Mouse (Mus musculus): Measurements from ENCODE around the gene Parp11.

DNA sequence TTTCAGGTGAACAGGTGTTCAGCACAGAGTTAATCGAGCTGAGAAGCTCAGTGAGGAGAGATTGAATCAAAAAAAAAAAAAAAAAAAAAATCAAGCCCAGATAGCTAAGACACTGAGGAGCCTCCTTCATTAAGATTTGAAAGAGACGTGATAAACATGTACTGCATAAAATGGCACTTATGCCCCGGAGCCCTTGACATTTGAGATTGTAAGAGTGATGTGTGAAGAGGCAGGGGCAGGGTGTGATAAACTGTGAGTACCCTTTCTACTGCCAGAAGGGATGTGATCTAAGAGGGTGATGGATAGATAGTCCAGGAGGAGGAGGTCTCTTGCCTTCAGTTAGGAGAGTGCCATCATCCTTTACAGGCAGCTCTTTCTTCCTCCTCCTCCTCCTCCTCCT, 83.6 kb downstream of the Parp11 start:
- TF ChIP-seq POLR2A (IDR thresholded peaks at IDR 0.05; ENCODE audit: insufficient read depth, low read length) (no peak), CTCF (IDR thresholded peaks at IDR 0.05; ENCODE audit: low read depth, low read length) (no peak), EP300 (IDR thresholded peaks at IDR 0.05; ENCODE audit: insufficient read depth, low read depth, low read length) (no peak)

Measured in ES-Bruce4 (cell line).